Mouse (Mus musculus): Measurements from ENCODE around the gene Epm2aip1.

GRCm38 (mm10) chr9:111289832-111290339 lies 18.2 kb downstream of the Epm2aip1 start:
- TF ChIP-seq POLR2A (IDR thresholded peaks at IDR 0.05; ENCODE audit: insufficient read depth, low read depth, low read length) (no peak), CTCF (IDR thresholded peaks at IDR 0.05; ENCODE audit: insufficient read depth, low read depth, low read length) (peak; percentile 100)
